Mouse (Mus musculus) stomach, adult 2 months (tissue): ENCODE measurements around the gene Atp1b2. TPM values are rescaled to one million over a fixed set of nuclear protein-coding genes. Genes with fewer than 3 reads are reported as not detected.

Experiments
- polyA plus RNA-seq: library from polyadenylated mRNA; depleted of rRNA; stranded (reverse); fragments of >200 nt; gene quantifications from 2 replicates; pipeline ENCODE4 v1.2.3, GENCODE M21; 2012; rRNA removed

Gene Atp1b2
- 4.4 and 7.2 TPM in 2 replicates for polyA plus RNA-seq

GRCm38 (mm10) chr11:69605726-69606490 lies at the start of gene Atp1b2:
TSS of gene Atp1b2 (minus strand) at chr11:69605942.

GRCm38 (mm10) chr11:69632284-69633089 lies 26.7 kb upstream of the Atp1b2 start, which contains the start of gene Fxr2:
TSS of gene Fxr2 (plus strand) at chr11:69632990.

GRCm38 (mm10) chr11:69621571-69622268 lies 16.0 kb upstream of the Atp1b2 start, which contains the start of gene Sat2:
TSS of gene Sat2 (plus strand) at chr11:69622024.

GRCm38 (mm10) chr11:69617805-69618204 lies 12.1 kb upstream of the Atp1b2 start, which contains the start of gene Shbg:
TSS of gene Shbg (minus strand) at chr11:69617905.

GRCm38 (mm10) chr11:69580091-69580514 lies 25.6 kb downstream of the Atp1b2 start, which contains the start of the genes Wrap53 and Trp53:
TSS of gene Wrap53 (minus strand) at chr11:69580255.
TSS of gene Trp53 (plus strand) at chr11:69580359.

GRCm38 (mm10) chr11:69559851-69560765 lies 45.6 kb downstream of the Atp1b2 start, which contains the start of gene Efnb3:
TSS of gene Efnb3 (minus strand) at chr11:69560205.

Other genes starting within 250 kb of the Atp1b2 start
- 44.4 and 47.6 TPM in 2 replicates for gene Chd3, start 236.5 kb downstream of the Atp1b2 start, polyA plus RNA-seq
- 96.6 and 133 TPM in 2 replicates for gene Naa38, start 210.5 kb downstream of the Atp1b2 start, polyA plus RNA-seq
- 3.3 TPM in 2 replicates for gene Cyb5d1, start 210.3 kb downstream of the Atp1b2 start, polyA plus RNA-seq
- 22.8 and 37.9 TPM in 2 replicates for gene Tmem88, start 207.7 kb downstream of the Atp1b2 start, polyA plus RNA-seq
- 9.5 and 10.6 TPM in 2 replicates for gene Kdm6b, start 192.3 kb downstream of the Atp1b2 start, polyA plus RNA-seq
- 0.01 and 0.08 TPM in 2 replicates for gene Dnah2, start 56.8 kb downstream of the Atp1b2 start, polyA plus RNA-seq
- gene Efnb3, start 45.7 kb downstream of the Atp1b2 start, polyA plus RNA-seq = 0.27 and 0.34 TPM in 2 replicates
- 8.5 and 11.1 TPM in 2 replicates for gene Wrap53, start 25.7 kb downstream of the Atp1b2 start, polyA plus RNA-seq
- gene Trp53, start 25.6 kb downstream of the Atp1b2 start, polyA plus RNA-seq = 22.0 and 27.4 TPM in 2 replicates
- not detected in 2 replicates for gene Shbg, start 12.0 kb upstream of the Atp1b2 start, polyA plus RNA-seq
- 0.60 and 0.94 TPM in 2 replicates for gene Sat2, start 16.1 kb upstream of the Atp1b2 start, polyA plus RNA-seq
- 26.3 and 30.1 TPM in 2 replicates for gene Fxr2, start 27.0 kb upstream of the Atp1b2 start, polyA plus RNA-seq
- 5.0 and 6.1 TPM in 2 replicates for gene Sox15, start 49.4 kb upstream of the Atp1b2 start, polyA plus RNA-seq
- gene Mpdu1, start 56.7 kb upstream of the Atp1b2 start, polyA plus RNA-seq = 79.1 and 96.6 TPM in 2 replicates
- 19.8 and 26.7 TPM in 2 replicates for gene Cd68, start 60.2 kb upstream of the Atp1b2 start, polyA plus RNA-seq
- 47.2 and 66.8 TPM in 2 replicates for gene Eif4a1, start 66.5 kb upstream of the Atp1b2 start, polyA plus RNA-seq
- gene Senp3, start 76.1 kb upstream of the Atp1b2 start, polyA plus RNA-seq = 10.6 and 12.6 TPM in 2 replicates
- gene Tnfsf13, start 79.8 kb upstream of the Atp1b2 start, polyA plus RNA-seq = 1.0 and 1.7 TPM in 2 replicates
- 15.9 and 22.7 TPM in 2 replicates for gene Tnfsf12, start 89.9 kb upstream of the Atp1b2 start, polyA plus RNA-seq
- gene Tnfsfm13, start 90.2 kb upstream of the Atp1b2 start, polyA plus RNA-seq = 4.2 and 5.1 TPM in 2 replicates
- gene Polr2a, start 152.7 kb upstream of the Atp1b2 start, polyA plus RNA-seq = 7.3 and 12.3 TPM in 2 replicates
- gene Slc35g3, start 156.0 kb upstream of the Atp1b2 start, polyA plus RNA-seq = 0.12 and 0.19 TPM in 2 replicates
- gene Zbtb4, start 160.0 kb upstream of the Atp1b2 start, polyA plus RNA-seq = 10.3 and 17.5 TPM in 2 replicates
- 3.2 and 5.8 TPM in 2 replicates for gene Chrnb1, start 190.0 kb upstream of the Atp1b2 start, polyA plus RNA-seq
- gene Fgf11, start 195.9 kb upstream of the Atp1b2 start, polyA plus RNA-seq = 2.3 and 2.6 TPM in 2 replicates
- 23.4 and 35.3 TPM in 2 replicates for gene Tmem102, start 199.7 kb upstream of the Atp1b2 start, polyA plus RNA-seq
- not detected in 2 replicates for gene Gm39566, start 209.4 kb upstream of the Atp1b2 start, polyA plus RNA-seq
- gene Spem2, start 212.5 kb upstream of the Atp1b2 start, polyA plus RNA-seq = not detected in 2 replicates
- gene Spem1, start 216.2 kb upstream of the Atp1b2 start, polyA plus RNA-seq = 0.05 TPM in 1 of 2 replicates, not detected in the other
- 10.0 and 11.0 TPM in 2 replicates for gene Nlgn2, start 231.8 kb upstream of the Atp1b2 start, polyA plus RNA-seq
- 105 and 145 TPM in 2 replicates for gene Tmem256, start 232.6 kb upstream of the Atp1b2 start, polyA plus RNA-seq
- gene Plscr3, start 240.4 kb upstream of the Atp1b2 start, polyA plus RNA-seq = 51.9 and 53.6 TPM in 2 replicates